Mouse (Mus musculus) liver, embryonic 12.5 days (tissue): ENCODE results near the gene Acnat1. TPM values are rescaled to one million over a fixed set of nuclear protein-coding genes. Genes with fewer than 3 reads are reported as not detected.
"Not testable (repeated sequence)": the region's sequence is repeated elsewhere in the genome, so short reads cannot be mapped to it uniquely, and the experiment has no call there.

ENCODE experiments used
- ATAC-seq: fragments of 200-750 bp; cut with Nextera tagmentation; 2 replicates; pipeline ENCODE4 v1.8.0; 2017; ENCODE audit warnings: moderate number of reproducible peaks, mild to moderate bottlenecking, moderate library complexity
- H3K27ac ChIP-seq: fragments of 300-500 bp; sonication (generic); 2 replicates; pipeline ENCODE4 v1.5.1; 2016; ENCODE audit warnings: mild to moderate bottlenecking
- H3K27me3 ChIP-seq: fragments of 300-500 bp; sonication (generic); replicated peaks from 2 replicates; pipeline ENCODE4 v1.6.1; 2016; ENCODE audit warnings: mild to moderate bottlenecking, moderate library complexity
- H3K36me3 ChIP-seq: fragments of 300-500 bp; sonication (generic); 2 replicates; pipeline ENCODE4 v1.6.1; 2016; ENCODE audit warnings: mild to moderate bottlenecking, moderate library complexity
- H3K4me1 ChIP-seq: fragments of 300-500 bp; sonication (generic); 2 replicates; pipeline ENCODE4 v1.6.1; 2016
- H3K4me2 ChIP-seq: fragments of 300-500 bp; sonication (generic); 2 replicates; pipeline ENCODE4 v1.6.1; 2016; ENCODE audit warnings: mild to moderate bottlenecking, moderate library complexity
- H3K4me3 ChIP-seq: fragments of 300-500 bp; sonication (generic); 2 replicates; pipeline ENCODE4 v1.5.1; 2016; ENCODE audit warnings: mild to moderate bottlenecking, moderate library complexity
- H3K9ac ChIP-seq: fragments of 300-500 bp; sonication (generic); 2 replicates; pipeline ENCODE4 v1.6.1; 2016; ENCODE audit warnings: mild to moderate bottlenecking, moderate library complexity
- H3K9me3 ChIP-seq: fragments of 300-500 bp; sonication (generic); replicated peaks from 2 replicates; pipeline ENCODE4 v1.6.1; 2016; ENCODE audit warnings: mild to moderate bottlenecking, moderate library complexity
- WGBS: fragments of 180-500 bp; shearing (Covaris S2); methylation state at CpG from one replicate; pipeline ENCODE4 v1.1.7; 2016; ENCODE audit not compliant: insufficient replicate concordance; 5-methylcytosine and 5-hydroxymethylcytosine counted together
- polyA plus RNA-seq: library from polyadenylated mRNA; unstranded; fragments of >200 nt; fragmentation: Nextera tagmentation; extraction: Ambion mirVana; gene quantifications from 2 replicates; pipeline ENCODE4 v1.2.1, GENCODE M21; 2016

Gene Acnat1
- polyA plus RNA-seq, 1 experiment from 2014 or later = 0.37 TPM

DNA sequence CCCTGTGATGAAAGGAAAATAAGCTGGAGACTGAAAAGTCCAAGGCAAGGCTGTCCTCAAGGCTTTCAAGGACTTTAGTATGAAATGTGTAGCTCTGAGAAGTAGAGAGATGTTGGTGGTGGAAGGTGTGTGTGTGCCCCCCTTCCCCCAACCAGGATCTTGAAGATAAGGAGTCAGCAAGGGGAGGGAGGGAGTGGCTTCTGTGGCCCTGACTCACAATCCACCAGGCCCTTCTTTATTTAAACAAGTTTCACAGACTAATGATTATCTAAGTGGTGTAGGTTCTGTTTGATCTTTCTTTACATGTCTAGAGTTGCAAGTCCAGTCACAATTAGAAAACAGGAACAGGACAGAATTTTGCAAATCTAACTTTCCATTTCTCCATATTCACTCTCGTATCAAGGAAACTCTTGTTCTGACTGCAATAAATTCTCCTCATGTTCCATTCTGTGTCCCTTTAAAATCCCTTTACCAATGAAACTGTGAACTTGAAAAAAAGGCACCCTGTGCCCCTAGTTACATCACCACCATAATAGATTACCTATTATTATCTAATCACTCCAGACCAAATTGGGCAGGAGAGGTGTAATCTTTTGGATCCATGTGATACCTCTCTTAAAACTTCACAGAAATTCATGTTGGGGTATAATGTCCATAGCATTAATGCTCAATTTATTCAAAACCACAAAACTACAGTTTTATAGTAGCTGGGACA lies 22.4 kb downstream of the Acnat1 start:
- not testable (repeated sequence) for H3K9me3 ChIP-seq, H3K9ac ChIP-seq, H3K4me3 ChIP-seq, H3K27me3 ChIP-seq, H3K36me3 ChIP-seq
- ATAC-seq = peak; percentile 81
- Histone ChIP-seq H3K4me2 (peak overlapping the region; percentile 27; the same call in 1 of the 2 replicates), H3K27ac (peak overlapping the region; percentile 70; the same call in 1 of the 2 replicates), H3K4me1 (peaks cover 28% of the 10 kb centered on the region)
- 75% methylated on average over 1 of the region's 1 CpGs for WGBS

DNA sequence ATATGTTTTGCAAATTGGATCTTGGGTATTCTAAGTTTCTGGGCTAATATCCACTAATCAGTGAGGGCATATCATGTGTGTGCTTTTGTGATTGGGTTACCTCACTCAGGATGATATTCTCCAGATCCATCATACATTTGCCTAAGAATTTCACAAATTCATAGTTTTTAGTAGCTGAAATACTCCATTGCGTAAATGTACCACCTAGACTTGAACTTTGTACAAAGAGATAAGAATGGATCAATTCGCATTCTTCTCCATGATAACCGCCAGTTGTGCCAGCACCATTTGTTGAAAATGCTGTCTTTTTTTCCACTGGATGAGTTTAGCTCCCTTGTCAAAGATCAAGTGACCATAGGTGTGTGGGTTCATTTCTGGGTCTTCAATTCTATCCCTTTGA lies 36.7 kb downstream of the Acnat1 start:
- not testable (repeated sequence) for H3K4me2 ChIP-seq, H3K27ac ChIP-seq, H3K4me1 ChIP-seq, ATAC-seq, H3K9me3 ChIP-seq, H3K27me3 ChIP-seq, H3K36me3 ChIP-seq, H3K4me3 ChIP-seq, H3K9ac ChIP-seq
- WGBS = 74% methylated on average over 3 of the region's 3 CpGs

DNA sequence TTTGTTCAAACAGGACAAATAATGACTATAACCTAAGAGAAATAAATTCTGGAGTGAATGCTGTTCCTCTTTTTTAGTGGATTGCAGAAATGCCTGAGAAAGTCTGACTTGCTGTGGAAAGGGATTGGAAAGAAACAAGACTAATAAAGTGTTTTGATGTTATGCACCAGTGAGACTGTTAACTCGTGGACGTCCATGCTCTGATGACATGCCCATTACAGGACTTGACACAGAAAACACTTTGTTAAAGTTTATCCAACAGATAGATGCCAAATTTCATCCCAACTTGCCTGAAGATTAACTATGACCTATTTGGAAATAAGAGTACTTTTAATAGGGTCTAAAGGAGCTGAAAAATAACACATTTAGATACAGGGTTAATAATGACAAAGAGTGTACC lies 63.6 kb downstream of the Acnat1 start:
- not testable (repeated sequence) for H3K9me3 ChIP-seq, H3K4me3 ChIP-seq, H3K9ac ChIP-seq, H3K4me1 ChIP-seq, H3K36me3 ChIP-seq, H3K27ac ChIP-seq, H3K27me3 ChIP-seq, ATAC-seq, H3K4me2 ChIP-seq
- 50% methylated on average over 2 of the region's 2 CpGs for WGBS

DNA sequence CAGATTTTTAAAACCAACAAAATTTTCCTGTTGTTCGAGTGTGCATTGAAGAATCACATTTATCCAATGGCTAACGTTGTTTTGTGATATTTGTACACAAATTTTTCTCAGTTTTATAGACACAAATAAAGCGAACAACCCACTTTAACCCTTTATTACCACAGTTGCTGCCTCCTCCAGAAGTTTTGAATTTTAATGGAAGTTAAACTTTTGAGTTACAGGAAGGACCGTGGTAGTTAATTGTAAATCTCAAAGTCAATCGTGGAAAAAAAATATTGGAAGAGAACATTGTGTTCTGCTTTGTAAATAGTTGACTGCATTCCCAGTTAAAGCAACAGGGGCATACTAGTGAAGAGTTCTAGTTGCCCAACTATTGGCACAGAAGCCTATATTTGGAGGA lies 65.8 kb downstream of the Acnat1 start, which contains the start of gene Acnat2:
TSS of gene Acnat2 (minus strand) at position 195 of the 400 bp plus-strand sequence.
- not testable (repeated sequence) for H3K9me3 ChIP-seq, H3K4me2 ChIP-seq, H3K4me1 ChIP-seq, H3K36me3 ChIP-seq, H3K27me3 ChIP-seq, H3K4me3 ChIP-seq, H3K9ac ChIP-seq, ATAC-seq, H3K27ac ChIP-seq
- whole genome bisulfite sequencing = 68% methylated on average over 5 of the region's 5 CpGs

Other genes with a start within 250 kb of the Acnat1 start
- 0.20 and 0.24 TPM in 2 replicates for gene Acnat2, start 65.8 kb downstream of the Acnat1 start, polyA plus RNA-seq
- gene Baat, start 32.6 kb upstream of the Acnat1 start, polyA plus RNA-seq = 0.21 and 0.37 TPM in 2 replicates
- gene Mrpl50, start 47.2 kb upstream of the Acnat1 start, polyA plus RNA-seq = 65.8 and 67.3 TPM in 2 replicates
- gene Zfp189, start 47.3 kb upstream of the Acnat1 start, polyA plus RNA-seq = 4.3 and 4.6 TPM in 2 replicates
- 54.0 and 57.6 TPM in 2 replicates for gene Aldob, start 75.6 kb upstream of the Acnat1 start, polyA plus RNA-seq
- 13.3 and 14.6 TPM in 2 replicates for gene Tmem246, start 124.0 kb upstream of the Acnat1 start, polyA plus RNA-seq
- gene Rnf20, start 158.1 kb upstream of the Acnat1 start, polyA plus RNA-seq = 24.0 and 25.1 TPM in 2 replicates
- not detected in 2 replicates for gene Ppp3r2, start 208.1 kb upstream of the Acnat1 start, polyA plus RNA-seq